Mouse (Mus musculus) kidney, adult 2 months (tissue): Measurements from ENCODE around the gene Agbl4. TPM values are rescaled to one million over a fixed set of nuclear protein-coding genes. Genes with fewer than 3 reads are reported as not detected.

Experiments used
- DNase-seq: peaks from one replicate; pipeline ENCODE4 v3.0.0; 2021
- H3K27ac ChIP-seq: fragments of 200-500 bp; 2 replicates; pipeline ENCODE4 v1.5.1; 2012; ENCODE audit warnings: low read depth, low read length, control low read depth, inconsistent platforms; ENCODE audit not compliant: insufficient read depth
- H3K27me3 ChIP-seq: fragments of 200-500 bp; replicated peaks from 2 replicates; pipeline ENCODE4 v1.6.1; 2012; ENCODE audit warnings: mild to moderate bottlenecking, moderate library complexity, low read length, inconsistent platforms; ENCODE audit not compliant: control insufficient read depth, insufficient read depth
- H3K36me3 ChIP-seq: fragments of 200-500 bp; 2 replicates; pipeline ENCODE4 v1.6.1; 2012; ENCODE audit warnings: mild to moderate bottlenecking, moderate library complexity, low read length, inconsistent platforms; ENCODE audit not compliant: control insufficient read depth, insufficient read depth
- H3K4me1 ChIP-seq: fragments of 200-500 bp; 2 replicates; pipeline ENCODE4 v1.6.1; 2011; ENCODE audit warnings: low read length; ENCODE audit not compliant: control insufficient read depth, insufficient read depth
- H3K4me3 ChIP-seq: fragments of 200-500 bp; 2 replicates; pipeline ENCODE4 v1.5.1; 2011; ENCODE audit warnings: mild to moderate bottlenecking, low read depth, low read length, control low read depth; ENCODE audit not compliant: insufficient read depth
- CTCF ChIP-seq: fragments of 200-500 bp; conservative IDR thresholded peaks from 2 replicates; pipeline ENCODE4 v1.5.1; 2011; ENCODE audit warnings: low read depth, mild to moderate bottlenecking, control low read depth, low read length, moderate library complexity, mixed read lengths; ENCODE audit not compliant: insufficient read depth, insufficient read length
- POLR2A ChIP-seq: fragments of 200-500 bp; IDR thresholded peaks from one replicate; pipeline ENCODE4 v1.6.1; 2011; ENCODE audit warnings: low read depth, low read length, control low read depth
- WGBS: fragments of 180-500 bp; shearing (Covaris S2); methylation state at CpG from one replicate; pipeline ENCODE4 v1.1.7; 2018; 5-methylcytosine and 5-hydroxymethylcytosine counted together
- polyA plus RNA-seq: library from polyadenylated mRNA; depleted of rRNA; stranded (reverse); fragments of >200 nt; gene quantifications from 2 replicates; pipeline ENCODE4 v1.2.3, GENCODE M21; 2012

Gene Agbl4
- polyA plus RNA-seq, 1 experiment: 0.16 TPM

DNA sequence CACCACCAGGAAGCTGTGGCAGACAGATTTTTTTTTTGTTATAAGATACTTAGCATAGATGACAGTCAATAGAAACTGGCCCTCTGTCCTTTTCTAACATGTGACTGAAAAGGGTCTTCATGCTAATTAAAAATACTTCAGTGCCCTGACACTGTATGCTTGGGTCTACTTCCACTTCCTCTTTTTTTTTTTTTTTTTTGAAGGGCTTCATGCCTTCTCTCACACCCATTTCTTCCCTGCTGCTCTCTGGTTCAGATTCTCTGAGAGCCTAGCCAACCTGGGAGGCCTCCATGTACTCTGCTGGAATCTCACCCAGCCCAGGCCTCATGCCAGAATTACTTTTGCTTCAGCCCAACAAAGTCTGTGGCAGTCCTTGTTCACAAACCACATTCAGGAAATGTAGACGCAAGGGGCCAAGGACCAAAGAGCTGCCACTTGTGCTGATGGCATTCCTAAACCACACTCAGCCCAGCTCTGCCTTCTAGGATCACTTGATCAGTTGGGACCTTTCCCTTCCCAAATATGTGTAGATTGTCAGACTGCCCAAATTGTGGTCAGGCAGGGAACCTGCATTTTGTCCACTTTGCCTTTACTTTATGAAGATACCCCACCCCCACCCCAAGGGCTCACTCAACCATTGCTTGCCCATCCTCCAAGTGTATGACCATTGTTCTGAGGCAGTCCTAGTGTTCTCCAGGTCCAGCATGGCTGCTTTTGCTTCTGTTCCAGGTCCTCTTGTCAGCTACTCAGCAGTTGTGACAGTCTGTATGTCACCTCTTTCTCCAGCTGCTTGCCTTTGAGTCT is 1045.2 kb downstream of the Agbl4 start:
- Histone ChIP-seq H3K4me3 (no peak overlapping the region), H3K27ac (no peak overlapping the region), H3K27me3 (no peaks in the 10 kb centered on the region), H3K4me1 (no peaks in the 10 kb centered on the region), H3K36me3 (no peaks in the 10 kb centered on the region; the same call in 1 of the 2 replicates)
- TF ChIP-seq POLR2A (no peak), CTCF (no peak)
- DNase-seq: peak; percentile 54
- WGBS: 31% methylated on average over 1 of the region's 1 CpGs

DNA sequence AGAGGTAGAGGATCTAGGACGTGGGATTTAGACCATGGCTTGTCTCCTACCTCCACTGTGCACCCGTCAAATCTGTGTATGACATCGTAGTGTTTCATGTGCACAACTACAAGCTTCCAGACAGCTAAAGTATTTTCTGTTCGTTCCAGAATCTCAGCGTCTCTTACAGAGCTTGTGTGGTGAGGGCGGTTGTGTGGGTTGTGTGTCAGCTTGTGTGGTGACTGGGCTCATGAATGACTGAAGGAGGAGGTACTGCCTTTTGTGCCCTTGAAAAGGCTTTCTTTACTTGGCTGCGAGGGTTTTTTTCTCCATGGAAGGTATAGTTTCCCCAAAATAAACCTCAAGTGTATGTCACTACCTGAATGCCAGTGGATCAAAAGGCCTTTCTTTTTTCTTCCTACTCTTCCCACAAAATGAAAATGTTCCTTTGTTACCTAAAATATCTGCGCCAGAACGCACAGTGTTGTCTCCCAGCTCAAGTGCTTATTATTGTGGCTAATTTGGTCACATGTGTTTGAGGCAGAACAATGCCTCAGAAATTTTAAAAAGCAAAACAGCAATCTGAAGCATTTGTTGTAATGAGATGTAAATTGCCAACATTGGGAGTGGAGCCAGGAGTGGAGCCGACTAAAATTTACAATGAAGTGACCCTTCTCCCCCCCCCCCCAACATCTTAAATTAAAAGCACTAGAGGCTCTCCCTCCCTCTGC is 1046.6 kb downstream of the Agbl4 start:
- WGBS: 76% methylated on average over 10 of the region's 10 CpGs

DNA sequence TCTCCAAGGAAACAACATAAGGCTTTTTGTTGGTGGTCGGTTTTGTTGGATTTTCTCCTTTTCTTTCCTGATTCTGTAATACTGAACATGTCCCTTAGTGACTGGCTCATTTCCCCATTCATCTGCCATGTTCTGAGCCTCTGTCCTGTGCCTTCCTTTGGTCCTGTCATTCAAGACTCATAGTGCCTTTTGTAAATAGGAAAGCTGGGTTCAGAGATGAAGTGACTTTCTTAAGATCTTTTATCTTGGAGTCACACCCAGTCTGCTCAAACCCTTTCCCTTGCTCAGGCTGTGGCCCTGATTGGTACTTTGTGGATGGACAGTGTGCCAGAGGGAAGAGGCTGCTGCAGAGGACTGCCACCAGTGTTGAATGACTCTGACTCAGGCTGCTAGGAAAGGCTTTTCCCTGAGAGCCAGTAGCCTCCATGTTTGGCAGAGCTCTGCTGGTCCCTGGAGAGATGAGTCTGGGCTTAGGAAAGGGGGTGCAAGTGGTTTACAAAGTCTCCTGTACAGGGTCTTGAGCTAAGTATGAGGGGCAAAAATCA is 1047.2 kb downstream of the Agbl4 start:
- H3K27me3 ChIP-seq: no peaks in the 10 kb centered on the region
- DNase-seq: no peak
- H3K36me3 ChIP-seq: no peaks in the 10 kb centered on the region; the same call in 1 of the 2 replicates
- H3K4me3 ChIP-seq: no peak overlapping the region
- TF ChIP-seq POLR2A: no peak
- H3K4me1 ChIP-seq: no peaks in the 10 kb centered on the region
- WGBS: 46% methylated on average over 1 of the region's 1 CpGs
- H3K27ac ChIP-seq: no peak overlapping the region

More for the DNA sequence above, 1046.6 kb downstream of the Agbl4 start:
- Histone ChIP-seq H3K27ac (no peak overlapping the region), H3K4me1 (no peaks in the 10 kb centered on the region), H3K27me3 (no peaks in the 10 kb centered on the region), H3K4me3 (no peak overlapping the region), H3K36me3 (no peaks in the 10 kb centered on the region; the same call in 1 of the 2 replicates)
- TF ChIP-seq POLR2A: no peak
- TF ChIP-seq CTCF: no peak
- no peak for DNase-seq

DNA sequence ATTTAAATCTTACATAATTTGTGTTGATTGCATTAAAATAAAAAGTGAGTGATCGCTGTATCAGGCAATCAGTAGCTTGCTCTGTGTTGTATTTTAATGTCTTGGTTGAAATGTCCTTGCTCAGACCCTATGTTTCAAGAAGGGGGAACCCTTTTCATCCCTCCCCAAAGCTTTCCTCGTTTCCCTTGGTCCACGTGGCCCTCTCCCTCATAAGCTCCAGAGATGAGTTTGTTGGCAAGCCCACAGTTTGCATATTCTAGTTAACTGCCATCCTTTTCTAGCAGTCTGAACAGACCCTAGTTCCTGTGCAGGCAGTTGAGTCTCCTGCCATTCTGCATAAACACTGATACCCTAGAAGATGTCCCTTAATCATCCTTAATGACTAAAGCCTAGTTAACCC is 1050.5 kb downstream of the Agbl4 start:
- no peak for DNase-seq
- Histone ChIP-seq H3K4me3 (no peak overlapping the region), H3K27ac (no peak overlapping the region), H3K36me3 (no peaks in the 10 kb centered on the region), H3K4me1 (no peaks in the 10 kb centered on the region), H3K27me3 (no peaks in the 10 kb centered on the region)
- TF ChIP-seq CTCF (no peak), POLR2A (no peak)
- 81% methylated on average over 3 of the region's 3 CpGs for WGBS

DNA sequence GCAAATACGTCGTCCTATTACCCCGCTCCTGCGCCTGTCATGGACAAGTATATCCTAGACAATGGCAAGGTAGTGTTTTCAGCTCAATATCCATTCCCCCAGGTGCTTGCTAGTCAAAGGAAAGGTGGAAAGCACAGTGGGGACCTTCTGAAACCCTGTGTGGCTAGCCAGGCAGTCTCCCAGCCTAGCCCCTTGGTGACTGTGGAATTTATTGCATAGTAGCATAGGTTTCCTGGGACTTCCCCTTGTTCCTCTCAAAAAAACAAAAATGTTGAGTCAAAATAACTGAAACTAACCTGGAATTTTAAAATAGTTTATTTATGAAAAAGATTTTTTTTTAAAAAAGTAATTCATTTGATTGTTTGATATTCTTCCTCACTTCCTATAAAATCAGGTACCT is 1051.1 kb downstream of the Agbl4 start:
- Histone ChIP-seq H3K27ac (no peak overlapping the region), H3K4me3 (no peak overlapping the region), H3K4me1 (no peaks in the 10 kb centered on the region), H3K27me3 (no peaks in the 10 kb centered on the region), H3K36me3 (no peaks in the 10 kb centered on the region)
- TF ChIP-seq CTCF (no peak), POLR2A (no peak)
- DNase-seq: no peak
- 96% methylated on average over 4 of the region's 4 CpGs for WGBS

DNA sequence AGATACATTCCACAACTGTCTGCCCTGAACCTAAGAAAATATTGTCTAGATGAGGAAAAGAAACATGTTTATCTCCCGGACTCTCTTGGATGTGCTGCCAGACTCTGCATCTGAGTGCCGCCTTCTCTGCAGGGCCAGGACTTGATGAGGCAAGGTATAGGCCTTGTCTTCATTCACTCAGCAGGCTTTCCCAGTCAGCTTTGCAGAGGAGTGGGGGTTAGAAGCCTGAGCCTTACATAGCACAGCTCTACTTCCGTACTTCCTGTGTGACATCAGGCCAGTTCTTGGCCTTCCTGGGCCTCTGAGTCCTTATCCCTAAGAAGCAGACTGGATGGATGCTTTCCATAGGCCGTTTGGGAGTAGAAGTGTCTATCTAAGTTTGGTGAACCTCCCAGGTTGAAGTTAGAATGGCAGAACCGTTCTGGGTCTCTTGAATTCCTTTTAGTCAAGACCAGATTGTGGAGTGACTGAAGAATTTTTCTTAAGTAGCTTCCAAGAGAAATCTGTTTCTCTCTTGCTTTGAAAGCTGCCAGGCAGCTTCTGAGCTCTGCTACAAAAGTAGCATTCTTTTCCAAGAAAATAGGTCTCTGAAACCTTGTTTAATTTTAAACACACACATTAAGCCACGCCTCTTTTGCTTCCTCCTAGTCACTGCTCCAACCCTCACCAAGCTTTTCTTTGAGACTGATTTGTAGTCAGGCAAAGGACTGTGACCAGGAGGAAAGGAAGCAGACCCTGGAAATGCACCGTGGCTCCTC is 1052.2 kb downstream of the Agbl4 start:
- no peak for DNase-seq
- Histone ChIP-seq H3K4me3 (no peak overlapping the region), H3K27ac (no peak overlapping the region), H3K36me3 (no peaks in the 10 kb centered on the region), H3K4me1 (no peaks in the 10 kb centered on the region), H3K27me3 (no peaks in the 10 kb centered on the region)
- TF ChIP-seq POLR2A (no peak), CTCF (no peak)
- 62% methylated on average over 7 of the region's 7 CpGs for WGBS
